Mouse (Mus musculus): ENCODE results near the gene Dll4.

- no peak for TF ChIP-seq CTCF (IDR thresholded peaks at IDR 0.05; ENCODE audit: low read depth)
- TF ChIP-seq EP300 (optimal IDR thresholded peaks at IDR 0.05) = no peak
These were observed 3.7 kb downstream of the Dll4 start for GRCm38 (mm10) chr2:119329123-119329817.
